ENCODE assay signal across 10 mouse cellular contexts in the genomic region with DNA sequence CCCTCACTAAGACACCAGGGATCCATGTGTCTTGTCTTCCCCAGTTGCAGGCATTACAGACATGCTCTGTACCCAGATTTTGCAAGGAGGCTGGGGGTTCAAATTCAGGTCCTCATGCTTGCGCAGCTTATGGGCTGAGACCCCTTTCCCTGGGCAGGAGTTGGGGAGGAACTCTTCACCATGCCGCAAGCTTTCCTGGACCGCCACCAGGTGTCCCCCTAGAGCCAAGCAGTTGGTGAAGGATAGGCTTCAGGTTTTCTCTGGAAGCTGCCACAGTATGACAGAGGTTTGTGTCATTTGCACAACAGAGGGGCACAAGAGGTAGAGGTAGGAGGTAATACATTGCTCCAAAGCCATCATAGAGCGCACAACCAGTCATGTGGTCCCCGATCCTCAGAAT. TPM values are rescaled to one million over a fixed set of nuclear protein-coding genes. Genes with fewer than 3 reads are reported as not detected.
DNase-seq lines count a peak whose midpoint lies in the region; ATAC-seq and TF ChIP-seq lines count a peak whose summit lies in the region.
"Had no signal": no experiment of that assay in that cellular context is flagged by ENCODE, and none has a peak within 500 bp of the region (broad histone marks: within the 10 kb centered on the region; RNA-seq: fewer than 3 reads in every experiment).

No protein-coding gene starts in this region.

- H3K27ac ChIP-seq in kidney, adult 2 months (ENCODE audit: insufficient read depth, low read depth, low read length): no peak overlapping the region
- H3K27ac ChIP-seq in ES-Bruce4 (ENCODE audit: insufficient read depth, low read length): no peak overlapping the region
- H3K27ac ChIP-seq in embryonic facial prominence, embryonic 11.5 days (replicated peaks; ENCODE audit: low read depth, low read length): no peak overlapping the region
- H3K27ac ChIP-seq: embryonic facial prominence, embryonic 13.5 days; neural tube, embryonic 13.5 days had no signal

- H3K4me3 ChIP-seq in kidney, adult 2 months (ENCODE audit: insufficient read depth, low read depth, low read length): no peak overlapping the region
- no peak overlapping the region for H3K4me3 ChIP-seq in ES-Bruce4 (ENCODE audit: low read depth, low read length)
- H3K4me3 ChIP-seq in embryonic facial prominence, embryonic 11.5 days (ENCODE audit: low read depth, low read length): no peak overlapping the region
- H3K4me3 ChIP-seq: embryonic facial prominence, embryonic 13.5 days; neural tube, embryonic 13.5 days had no signal

- TF ChIP-seq CTCF in kidney, adult 2 months (conservative IDR thresholded peaks at IDR 0.05; ENCODE audit: insufficient read depth, insufficient read length, low read depth, low read length): no peak; the same call in 1 of the 2 replicates
- TF ChIP-seq CTCF in ES-Bruce4 (IDR thresholded peaks at IDR 0.05; ENCODE audit: low read depth, low read length): peak; percentile 81

- no peaks in the 10 kb centered on the region for H3K9me3 ChIP-seq in ES-Bruce4 (replicated peaks; ENCODE audit: control insufficient read depth, insufficient read depth, low read length, poor library complexity, severe bottlenecking)
- H3K9me3 ChIP-seq in embryonic facial prominence, embryonic 11.5 days (replicated peaks; ENCODE audit: control insufficient read depth, low read length): no peaks in the 10 kb centered on the region
- H3K9me3 ChIP-seq: embryonic facial prominence, embryonic 13.5 days; neural tube, embryonic 13.5 days had no signal

- no peak overlapping the region for H3K9ac ChIP-seq in ES-Bruce4 (ENCODE audit: low read depth, poor library complexity, severe bottlenecking)
- H3K9ac ChIP-seq in embryonic facial prominence, embryonic 11.5 days (replicated peaks; ENCODE audit: low read length): no peak overlapping the region
- H3K9ac ChIP-seq: embryonic facial prominence, embryonic 13.5 days; neural tube, embryonic 13.5 days had no signal

- no peaks in the 10 kb centered on the region for H3K36me3 ChIP-seq in kidney, adult 2 months (ENCODE audit: control insufficient read depth, insufficient read depth, low read length)
- H3K36me3 ChIP-seq in ES-Bruce4 (ENCODE audit: control insufficient read depth, insufficient read depth, low read length, poor library complexity, severe bottlenecking): no peaks in the 10 kb centered on the region
- no peaks in the 10 kb centered on the region for H3K36me3 ChIP-seq in embryonic facial prominence, embryonic 11.5 days (replicated peaks; ENCODE audit: control insufficient read depth, insufficient read depth, low read depth, low read length)
- H3K36me3 ChIP-seq: embryonic facial prominence, embryonic 13.5 days; neural tube, embryonic 13.5 days had no signal

- peak; percentile 7 for DNase-seq in cerebellum, adult 8-10 months
- no peak for DNase-seq in cerebellum, adult 11 months
- DNase-seq in kidney, postnatal 4 days: peak; percentile 70 to 74
- no peak for DNase-seq in kidney, adult 2 months
- DNase-seq in embryonic facial prominence, embryonic 11.5 days (ENCODE audit: low spot score): peak; percentile 61
- DNase-seq in right cerebral cortex, postnatal 4 days: peak; percentile 76
- DNase-seq in layer of hippocampus, adult 8-10 months (ENCODE audit: low spot score in 2 of 2): no peak

- 40% methylated on average over 5 of the region's 5 CpGs for WGBS in kidney, adult 2 months
- WGBS in embryonic facial prominence, embryonic 11.5 days: 37% methylated on average over 5 of the region's 5 CpGs

- no peak overlapping the region for H3K4me2 ChIP-seq in embryonic facial prominence, embryonic 11.5 days (ENCODE audit: low read depth, low read length)
- H3K4me2 ChIP-seq: embryonic facial prominence, embryonic 13.5 days; neural tube, embryonic 13.5 days had no signal

- no peak for ATAC-seq in embryonic facial prominence, embryonic 11.5 days (replicated peaks; ENCODE audit: insufficient number of reproducible peaks, low FRiP score, low TSS enrichment, low read depth)

- H3K4me1 ChIP-seq in kidney, adult 2 months (ENCODE audit: control insufficient read depth, insufficient read depth, low read length): no peaks in the 10 kb centered on the region
- no peaks in the 10 kb centered on the region for H3K4me1 ChIP-seq in ES-Bruce4 (ENCODE audit: control insufficient read depth, insufficient read depth, low read length)
- no peaks in the 10 kb centered on the region for H3K4me1 ChIP-seq in embryonic facial prominence, embryonic 11.5 days (ENCODE audit: control insufficient read depth, insufficient read depth, low read length)
- H3K4me1 ChIP-seq: embryonic facial prominence, embryonic 13.5 days; neural tube, embryonic 13.5 days had no signal

- no peak for TF ChIP-seq POLR2A in kidney, adult 2 months (IDR thresholded peaks at IDR 0.05; ENCODE audit: low read depth, low read length)
- TF ChIP-seq POLR2A in ES-Bruce4 (IDR thresholded peaks at IDR 0.05; ENCODE audit: insufficient read depth, low read length): no peak

- no peak for TF ChIP-seq EP300 in ES-Bruce4 (IDR thresholded peaks at IDR 0.05; ENCODE audit: insufficient read depth, low read depth, low read length)

- no peaks in the 10 kb centered on the region for H3K27me3 ChIP-seq in kidney, adult 2 months (replicated peaks; ENCODE audit: control insufficient read depth, insufficient read depth, low read length)
- H3K27me3 ChIP-seq in ES-Bruce4 (ENCODE audit: control insufficient read depth, insufficient read depth, low read length, poor library complexity, severe bottlenecking): peaks cover 1% of the 10 kb centered on the region; the same call in 1 of the 2 replicates
- no peaks in the 10 kb centered on the region for H3K27me3 ChIP-seq in embryonic facial prominence, embryonic 11.5 days (ENCODE audit: control insufficient read depth, insufficient read depth, low read length)
- H3K27me3 ChIP-seq: neural tube, embryonic 13.5 days had no signal

RNA-seq across cellular contexts. Expression of gene Piwil1, which starts 28.3 kb away (rescaled TPM):
- polyA plus RNA-seq in kidney, adult 2 months (2012; rRNA removed): 0.03 and 0.06 TPM in 2 replicates
- not detected in 2 replicates for polyA plus RNA-seq in ES-Bruce4 (2011; ENCODE audit: insufficient read depth, insufficient read length, low read depth, missing spikeins)
- polyA plus RNA-seq in embryonic facial prominence, embryonic 11.5 days (2014; fragmentation: Nextera tagmentation; extraction: Ambion mirVana): not detected in 2 replicates
- total RNA-seq in layer of hippocampus, adult 8-10 months (2022): not detected
- polyA plus RNA-seq: embryonic facial prominence, embryonic 13.5 days had no signal

Comparison
In these comparisons a context has a peak if more than half of its experiments do, and no peak if none do; other contexts are left out.
1. DNase-seq: peak in cerebellum, adult 8-10 months (single experiment), kidney, postnatal 4 days (2 of 2), embryonic facial prominence, embryonic 11.5 days (single experiment) and right cerebral cortex, postnatal 4 days (single experiment); none in cerebellum, adult 11 months (single experiment), kidney, adult 2 months (single experiment) and layer of hippocampus, adult 8-10 months (0 of 2).